Mouse (Mus musculus) urinary bladder, postnatal 10 days (tissue): ENCODE measurements around the gene Marc1.

Source experiments
- DNase-seq: peaks from one replicate; pipeline ENCODE4 v3.0.0; 2022; ENCODE audit warnings: low spot score

The Marc1 gene

GRCm38 (mm10) chr1:184817768-184818167 lies 6.7 kb upstream of the Marc1 start:
- no peak for DNase-seq

- no peak for DNase-seq
These were observed 670 bp upstream of the Marc1 start for GRCm38 (mm10) chr1:184811716-184812250.

GRCm38 (mm10) chr1:184809578-184810001 lies 1.5 kb downstream of the Marc1 start:
- DNase-seq: no peak

- DNase-seq: no peak
These were observed 2.6 kb downstream of the Marc1 start for GRCm38 (mm10) chr1:184808418-184809012.

- DNase-seq: no peak
These were observed 3.3 kb downstream of the Marc1 start for GRCm38 (mm10) chr1:184807627-184808417.

- DNase-seq: no peak
These were observed 4.0 kb downstream of the Marc1 start for GRCm38 (mm10) chr1:184807123-184807522.

GRCm38 (mm10) chr1:184805749-184806148 lies 5.4 kb downstream of the Marc1 start:
- DNase-seq: no peak

GRCm38 (mm10) chr1:184793163-184793876 lies 17.8 kb downstream of the Marc1 start:
- no peak for DNase-seq

GRCm38 (mm10) chr1:184791109-184791508 lies 20.0 kb downstream of the Marc1 start:
- DNase-seq: no peak

GRCm38 (mm10) chr1:184786376-184787151 lies 24.5 kb downstream of the Marc1 start:
- DNase-seq: no peak

- no peak for DNase-seq
These were observed 27.5 kb downstream of the Marc1 start for GRCm38 (mm10) chr1:184783641-184784040.

- DNase-seq: no peak
These were observed 29.0 kb downstream of the Marc1 start for GRCm38 (mm10) chr1:184782161-184782513.

GRCm38 (mm10) chr1:184781286-184782160 lies 29.6 kb downstream of the Marc1 start:
- no peak for DNase-seq

- DNase-seq: no peak
These were observed 33.0 kb downstream of the Marc1 start for GRCm38 (mm10) chr1:184778157-184778556.

- DNase-seq: no peak
These were observed 33.9 kb downstream of the Marc1 start for GRCm38 (mm10) chr1:184777061-184777795.

- DNase-seq: no peak
These were observed 35.8 kb downstream of the Marc1 start for GRCm38 (mm10) chr1:184775289-184775688.

- no peak for DNase-seq
These were observed 39.2 kb downstream of the Marc1 start for GRCm38 (mm10) chr1:184771891-184772249.

GRCm38 (mm10) chr1:184771202-184771890 lies 39.8 kb downstream of the Marc1 start:
- peak; percentile 53 for DNase-seq

- DNase-seq: no peak
These were observed 47.2 kb downstream of the Marc1 start for GRCm38 (mm10) chr1:184763866-184764265.

GRCm38 (mm10) chr1:184762941-184763340 lies 48.2 kb downstream of the Marc1 start:
- DNase-seq: no peak
